Mouse (Mus musculus): Measurements from ENCODE around the gene Cnot1. TPM values are rescaled to one million over a fixed set of nuclear protein-coding genes. Genes with fewer than 3 reads are reported as not detected.
A peak's percentile ranks its signal among the peaks of the same experiment; 100 is the strongest.

The Cnot1 gene
- polyA plus RNA-seq, 1 experiment from 2014 or later = 65.9 TPM

DNA sequence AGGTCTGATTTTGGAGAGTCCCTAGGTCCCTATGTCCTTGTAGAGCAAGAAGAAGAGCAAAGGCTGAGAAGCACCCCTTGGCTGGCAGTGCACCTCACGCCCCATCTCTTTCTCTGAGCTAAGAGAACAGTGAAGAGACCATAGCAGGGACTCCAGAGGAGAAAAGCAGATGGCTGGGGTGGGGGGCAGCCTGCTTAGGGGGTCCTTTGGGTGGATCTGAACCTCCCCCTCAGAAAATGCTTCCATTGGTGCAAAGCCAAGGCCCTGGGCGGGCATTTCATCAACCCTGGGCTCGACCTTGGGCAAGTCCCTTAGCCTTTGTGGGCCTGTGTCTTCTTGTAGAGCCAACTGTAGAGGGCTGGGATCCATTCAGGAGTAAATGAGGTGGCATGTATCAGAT is 102.7 kb downstream of the Cnot1 start:
- Histone ChIP-seq H3K9ac (ENCODE audit: low read length) (no peak overlapping the region), H3K27ac (ENCODE audit: low read length) (no peak overlapping the region), H3K4me3 (ENCODE audit: low read length) (no peak overlapping the region), H3K9me3 (ENCODE audit: control insufficient read depth, low read length) (no peaks in the 10 kb centered on the region), H3K36me3 (ENCODE audit: control insufficient read depth, insufficient read depth, low read length) (no peaks in the 10 kb centered on the region), H3K4me2 (ENCODE audit: low read depth, low read length) (no peak overlapping the region), H3K27me3 (ENCODE audit: control insufficient read depth, insufficient read depth, low read depth, low read length) (0 out of 2 replicates have a peak, but pooled peaks cover 2% of the 10 kb centered on the region), H3K4me1 (replicated peaks; ENCODE audit: control insufficient read depth, insufficient read depth, low read length) (peaks cover 11% of the 10 kb centered on the region)
- no peak for ATAC-seq (ENCODE audit: low read depth)
- WGBS = 94% methylated on average over 3 of the region's 3 CpGs

DNA sequence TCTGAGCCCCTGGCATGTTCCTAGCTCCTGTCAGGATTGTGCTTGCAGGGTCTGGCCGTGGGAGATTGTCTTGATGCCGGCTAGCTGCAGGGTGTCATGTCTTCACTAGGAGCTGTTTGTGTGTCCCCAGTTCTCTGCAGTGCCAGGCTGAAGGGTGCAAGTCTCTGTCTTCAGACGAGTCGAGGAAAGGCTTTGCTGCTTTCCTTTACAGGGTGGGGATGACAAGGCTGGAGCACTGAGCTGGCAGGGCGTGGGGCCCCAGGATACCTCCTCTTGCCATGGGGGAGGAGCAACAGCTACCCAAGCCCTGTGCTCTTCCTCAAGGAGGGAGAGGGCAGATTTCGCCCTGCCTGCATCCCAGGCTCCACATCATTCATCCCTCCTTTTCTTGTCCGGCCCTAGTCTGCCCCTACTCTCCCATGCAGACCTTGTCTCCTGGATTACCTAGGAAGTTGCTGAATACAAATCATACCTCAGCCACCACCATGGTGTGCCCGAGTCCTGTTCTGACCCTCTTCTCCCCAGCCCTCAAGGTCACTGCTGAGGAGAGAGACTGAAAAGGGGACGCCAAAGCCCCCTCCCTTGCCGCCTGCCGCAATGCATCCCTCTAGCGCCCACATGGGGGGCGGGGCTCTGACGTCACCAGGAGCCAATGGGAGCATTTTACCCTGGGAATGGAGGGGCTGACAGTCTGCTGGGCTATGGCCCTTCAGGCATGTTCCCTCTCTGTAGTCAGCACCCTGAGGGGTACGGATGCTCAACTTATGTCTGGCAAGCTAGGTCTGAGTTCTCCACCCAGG is 103.6 kb downstream of the Cnot1 start:
- Histone ChIP-seq H3K4me1 (replicated peaks; ENCODE audit: control insufficient read depth, insufficient read depth, low read length) (peaks cover 11% of the 10 kb centered on the region), H3K27me3 (ENCODE audit: control insufficient read depth, insufficient read depth, low read depth, low read length) (0 out of 2 replicates have a peak, but pooled peaks cover 2% of the 10 kb centered on the region), H3K4me3 (ENCODE audit: low read length) (peak overlapping the region; percentile 51), H3K4me2 (ENCODE audit: low read depth, low read length) (peak overlapping the region; percentile 74), H3K9ac (ENCODE audit: low read length) (peak overlapping the region; percentile 52), H3K27ac (ENCODE audit: low read length) (no peak overlapping the region), H3K9me3 (ENCODE audit: control insufficient read depth, low read length) (no peaks in the 10 kb centered on the region), H3K36me3 (ENCODE audit: control insufficient read depth, insufficient read depth, low read length) (no peaks in the 10 kb centered on the region)
- no peak for ATAC-seq (ENCODE audit: low read depth)
- WGBS = 3% methylated on average over 15 of the region's 15 CpGs

- H3K36me3 ChIP-seq (ENCODE audit: control insufficient read depth, insufficient read depth, low read length) = no peaks in the 10 kb centered on the region
- peak overlapping the region; percentile 51 for H3K4me3 ChIP-seq (ENCODE audit: low read length)
- H3K4me1 ChIP-seq (replicated peaks; ENCODE audit: control insufficient read depth, insufficient read depth, low read length) = peaks cover 11% of the 10 kb centered on the region
- 2% methylated on average over 34 of the region's 34 CpGs for WGBS
- peak overlapping the region; percentile 52 for H3K9ac ChIP-seq (ENCODE audit: low read length)
- peak overlapping the region; percentile 74 for H3K4me2 ChIP-seq (ENCODE audit: low read depth, low read length)
- H3K27ac ChIP-seq (ENCODE audit: low read length) = no peak overlapping the region
- H3K9me3 ChIP-seq (ENCODE audit: control insufficient read depth, low read length) = no peaks in the 10 kb centered on the region
- peaks cover 4% of the 10 kb centered on the region; the same call in 1 of the 2 replicates for H3K27me3 ChIP-seq (ENCODE audit: control insufficient read depth, insufficient read depth, low read depth, low read length)
- ATAC-seq (ENCODE audit: low read depth) = peak; percentile 96
These were observed 104.5 kb downstream of the Cnot1 start for GRCm38 (mm10) chr8:95702480-95703446.

DNA sequence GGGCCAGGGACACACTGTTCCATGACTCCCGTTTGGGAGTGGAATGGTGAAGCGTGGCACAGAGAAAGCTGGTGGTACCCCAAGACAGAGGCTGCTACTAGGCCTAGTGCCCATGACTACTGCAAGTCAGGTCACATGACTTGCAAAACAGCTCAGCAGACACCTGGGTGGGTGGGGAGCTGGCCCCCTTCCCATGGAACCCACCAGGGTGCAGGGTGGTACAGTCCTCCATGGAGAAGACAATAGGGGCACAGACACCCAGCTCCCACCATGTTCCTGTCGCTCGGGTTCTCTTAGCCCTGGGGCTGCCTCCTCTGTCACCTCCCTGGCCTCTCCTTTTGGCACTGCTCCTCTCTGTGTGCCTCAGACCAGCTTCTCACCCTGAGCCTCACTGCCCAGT is 105.5 kb downstream of the Cnot1 start:
- ATAC-seq (ENCODE audit: low read depth) = no peak
- H3K27ac ChIP-seq (ENCODE audit: low read length) = no peak overlapping the region
- no peak overlapping the region for H3K4me2 ChIP-seq (ENCODE audit: low read depth, low read length)
- H3K4me1 ChIP-seq (replicated peaks; ENCODE audit: control insufficient read depth, insufficient read depth, low read length) = peaks cover 11% of the 10 kb centered on the region
- WGBS = 77% methylated on average over 4 of the region's 4 CpGs
- peaks cover 8% of the 10 kb centered on the region; the same call in 1 of the 2 replicates for H3K27me3 ChIP-seq (ENCODE audit: control insufficient read depth, insufficient read depth, low read depth, low read length)
- H3K36me3 ChIP-seq (ENCODE audit: control insufficient read depth, insufficient read depth, low read length) = no peaks in the 10 kb centered on the region
- H3K9me3 ChIP-seq (ENCODE audit: control insufficient read depth, low read length) = no peaks in the 10 kb centered on the region
- no peak overlapping the region for H3K9ac ChIP-seq (ENCODE audit: low read length)
- H3K4me3 ChIP-seq (ENCODE audit: low read length) = no peak overlapping the region

DNA sequence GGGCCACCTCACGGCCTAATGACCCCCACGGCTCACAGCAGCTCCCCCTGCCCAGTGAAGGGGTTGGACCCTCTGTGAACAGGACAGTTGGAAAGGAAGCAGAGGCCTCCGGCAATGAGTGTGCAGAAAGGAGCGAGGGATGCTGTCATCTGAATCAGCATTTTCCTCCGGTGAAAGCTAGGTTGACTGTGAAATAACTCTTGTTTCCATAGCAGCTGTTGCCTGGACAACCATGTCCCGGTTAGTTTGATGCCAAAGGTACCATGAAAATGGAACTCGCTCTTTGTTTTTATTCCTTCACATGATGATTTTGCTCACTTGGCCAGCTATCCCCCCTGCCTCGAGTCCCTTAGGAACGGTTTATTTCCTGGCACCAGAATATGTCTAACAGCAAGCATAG is 107.0 kb downstream of the Cnot1 start:
- no peaks in the 10 kb centered on the region for H3K36me3 ChIP-seq (ENCODE audit: control insufficient read depth, insufficient read depth, low read length)
- H3K9ac ChIP-seq (ENCODE audit: low read length) = no peak overlapping the region
- no peak for ATAC-seq (ENCODE audit: low read depth)
- H3K4me1 ChIP-seq (replicated peaks; ENCODE audit: control insufficient read depth, insufficient read depth, low read length) = peaks cover 11% of the 10 kb centered on the region
- no peaks in the 10 kb centered on the region for H3K9me3 ChIP-seq (ENCODE audit: control insufficient read depth, low read length)
- no peak overlapping the region for H3K4me3 ChIP-seq (ENCODE audit: low read length)
- H3K27ac ChIP-seq (ENCODE audit: low read length) = no peak overlapping the region
- 65% methylated on average over 9 of the region's 9 CpGs for WGBS
- peaks cover 8% of the 10 kb centered on the region; the same call in 1 of the 2 replicates for H3K27me3 ChIP-seq (ENCODE audit: control insufficient read depth, insufficient read depth, low read depth, low read length)
- no peak overlapping the region for H3K4me2 ChIP-seq (ENCODE audit: low read depth, low read length)

GRCm38 (mm10) chr8:95698179-95698578 is 109.1 kb downstream of the Cnot1 start:
- Histone ChIP-seq H3K27me3 (ENCODE audit: control insufficient read depth, insufficient read depth, low read depth, low read length) (peaks cover 16% of the 10 kb centered on the region; the same call in 1 of the 2 replicates), H3K4me2 (ENCODE audit: low read depth, low read length) (no peak overlapping the region), H3K36me3 (ENCODE audit: control insufficient read depth, insufficient read depth, low read length) (no peaks in the 10 kb centered on the region), H3K4me1 (replicated peaks; ENCODE audit: control insufficient read depth, insufficient read depth, low read length) (0 out of 2 replicates have a peak, but pooled peaks cover 3% of the 10 kb centered on the region), H3K9me3 (ENCODE audit: control insufficient read depth, low read length) (no peaks in the 10 kb centered on the region), H3K27ac (ENCODE audit: low read length) (no peak overlapping the region), H3K4me3 (ENCODE audit: low read length) (no peak overlapping the region), H3K9ac (ENCODE audit: low read length) (no peak overlapping the region)
- ATAC-seq (ENCODE audit: low read depth) = no peak
- 20% methylated on average over 6 of the region's 6 CpGs for WGBS

GRCm38 (mm10) chr8:95697128-95697527 is 110.1 kb downstream of the Cnot1 start:
- Histone ChIP-seq H3K36me3 (ENCODE audit: control insufficient read depth, insufficient read depth, low read length) (no peaks in the 10 kb centered on the region), H3K27ac (ENCODE audit: low read length) (no peak overlapping the region), H3K4me3 (ENCODE audit: low read length) (no peak overlapping the region), H3K9ac (ENCODE audit: low read length) (peak overlapping the region; percentile 44; the same call in 1 of the 2 replicates), H3K27me3 (ENCODE audit: control insufficient read depth, insufficient read depth, low read depth, low read length) (peaks cover 16% of the 10 kb centered on the region; the same call in 1 of the 2 replicates), H3K4me1 (replicated peaks; ENCODE audit: control insufficient read depth, insufficient read depth, low read length) (no peaks in the 10 kb centered on the region), H3K9me3 (ENCODE audit: control insufficient read depth, low read length) (no peaks in the 10 kb centered on the region), H3K4me2 (ENCODE audit: low read depth, low read length) (peak overlapping the region; percentile 35; the same call in 1 of the 2 replicates)
- peak; percentile 67 for ATAC-seq (ENCODE audit: low read depth)
- WGBS = 0% methylated on average over 11 of the region's 11 CpGs

DNA sequence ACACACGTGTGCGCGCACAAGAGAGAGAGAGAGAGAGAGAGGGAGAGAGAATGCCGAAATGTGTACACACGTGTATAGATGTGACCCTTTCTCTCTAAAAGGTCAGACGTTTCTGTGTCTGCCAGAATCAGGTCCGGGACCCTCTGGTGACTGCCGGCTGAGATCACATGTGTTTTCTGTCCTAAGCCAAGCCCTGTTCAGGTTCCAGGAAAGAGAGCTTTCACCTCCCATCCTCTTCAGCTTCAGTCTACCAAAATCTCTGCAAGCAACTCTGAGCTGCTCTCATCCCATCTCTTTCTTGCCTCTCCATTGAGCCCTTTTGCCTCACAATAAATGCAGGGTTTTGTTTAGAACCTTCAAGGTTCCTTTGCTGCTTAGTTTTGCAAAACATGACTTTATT is 110.6 kb downstream of the Cnot1 start:
- H3K27me3 ChIP-seq (ENCODE audit: control insufficient read depth, insufficient read depth, low read depth, low read length) = peaks cover 16% of the 10 kb centered on the region; the same call in 1 of the 2 replicates
- no peaks in the 10 kb centered on the region for H3K4me1 ChIP-seq (replicated peaks; ENCODE audit: control insufficient read depth, insufficient read depth, low read length)
- no peak overlapping the region for H3K27ac ChIP-seq (ENCODE audit: low read length)
- H3K36me3 ChIP-seq (ENCODE audit: control insufficient read depth, insufficient read depth, low read length) = no peaks in the 10 kb centered on the region
- no peak for ATAC-seq (ENCODE audit: low read depth)
- H3K9me3 ChIP-seq (ENCODE audit: control insufficient read depth, low read length) = no peaks in the 10 kb centered on the region
- no peak overlapping the region for H3K9ac ChIP-seq (ENCODE audit: low read length)
- no peak overlapping the region for H3K4me3 ChIP-seq (ENCODE audit: low read length)
- 45% methylated on average over 8 of the region's 8 CpGs for WGBS
- H3K4me2 ChIP-seq (ENCODE audit: low read depth, low read length) = no peak overlapping the region

DNA sequence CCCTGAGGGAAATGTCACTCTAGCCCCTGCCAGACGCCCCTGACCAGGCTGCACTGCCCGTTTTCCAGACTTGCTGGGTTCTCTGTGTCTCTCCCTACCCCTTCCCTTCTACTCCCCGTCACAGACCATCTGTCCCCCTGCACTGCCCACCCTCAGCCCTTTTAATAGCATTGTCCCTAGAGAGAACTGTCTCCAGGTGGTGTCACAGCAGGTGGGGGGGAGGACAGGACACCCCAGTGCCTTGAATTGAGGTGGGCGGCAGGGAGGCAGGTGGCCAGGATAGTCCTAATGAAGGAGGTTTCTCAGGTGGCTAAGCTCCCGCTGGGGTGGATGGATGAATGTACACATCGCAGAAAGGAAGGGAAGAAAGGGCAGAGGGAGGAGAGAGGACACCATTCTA is 112.6 kb downstream of the Cnot1 start:
- Histone ChIP-seq H3K36me3 (ENCODE audit: control insufficient read depth, insufficient read depth, low read length) (no peaks in the 10 kb centered on the region), H3K4me2 (ENCODE audit: low read depth, low read length) (no peak overlapping the region), H3K27me3 (ENCODE audit: control insufficient read depth, insufficient read depth, low read depth, low read length) (peaks cover 15% of the 10 kb centered on the region; the same call in 1 of the 2 replicates), H3K27ac (ENCODE audit: low read length) (no peak overlapping the region), H3K9ac (ENCODE audit: low read length) (no peak overlapping the region), H3K4me1 (replicated peaks; ENCODE audit: control insufficient read depth, insufficient read depth, low read length) (no peaks in the 10 kb centered on the region), H3K4me3 (ENCODE audit: low read length) (no peak overlapping the region), H3K9me3 (ENCODE audit: control insufficient read depth, low read length) (no peaks in the 10 kb centered on the region)
- ATAC-seq (ENCODE audit: low read depth) = no peak
- WGBS = 27% methylated on average over 6 of the region's 6 CpGs

Measured in lung, embryonic 16.5 days (tissue).